Mouse (Mus musculus): ENCODE results near the gene Tagap1.
"Not testable (repeated sequence)": the region's sequence is repeated elsewhere in the genome, so short reads cannot be mapped to it uniquely, and the experiment has no call there.

GRCm38 (mm10) chr17:6995504-6995903 is 34.5 kb upstream of the Tagap1 start:
- not testable (repeated sequence) for TF ChIP-seq POLR2A (IDR thresholded peaks at IDR 0.05; ENCODE audit: borderline replicate concordance, extremely low read depth, insufficient read depth, insufficient read length, poor library complexity, severe bottlenecking); CTCF (IDR thresholded peaks at IDR 0.05; ENCODE audit: borderline replicate concordance, extremely low read depth, insufficient read depth, insufficient read length)

Measured in brain, embryonic 14.5 days (tissue).